Mouse (Mus musculus): ENCODE results near the gene Lmx1a.
A peak's percentile ranks its signal among the peaks of the same experiment; 100 is the strongest.

Gene Lmx1a

DNA sequence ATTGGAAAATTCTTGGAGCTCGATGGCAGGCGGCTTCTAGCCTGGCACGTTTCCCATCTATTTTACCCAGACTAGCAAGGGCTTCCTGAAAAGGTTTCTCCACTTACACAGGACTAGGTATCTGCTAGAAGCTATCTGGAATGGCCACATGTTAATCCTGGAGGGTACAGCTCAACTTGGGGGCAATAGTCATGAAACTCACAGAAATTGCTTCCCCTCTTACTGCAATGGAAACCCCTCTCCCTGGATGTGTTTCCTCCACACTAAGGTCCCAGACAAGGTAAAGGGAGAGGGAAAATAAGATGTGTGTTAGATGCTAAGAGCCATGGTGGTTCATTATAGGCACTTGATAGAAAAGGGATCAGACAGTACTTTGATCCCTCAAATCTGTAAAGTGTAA, 5.7 kb downstream of the Lmx1a start:
- DNase-seq: no peak

DNA sequence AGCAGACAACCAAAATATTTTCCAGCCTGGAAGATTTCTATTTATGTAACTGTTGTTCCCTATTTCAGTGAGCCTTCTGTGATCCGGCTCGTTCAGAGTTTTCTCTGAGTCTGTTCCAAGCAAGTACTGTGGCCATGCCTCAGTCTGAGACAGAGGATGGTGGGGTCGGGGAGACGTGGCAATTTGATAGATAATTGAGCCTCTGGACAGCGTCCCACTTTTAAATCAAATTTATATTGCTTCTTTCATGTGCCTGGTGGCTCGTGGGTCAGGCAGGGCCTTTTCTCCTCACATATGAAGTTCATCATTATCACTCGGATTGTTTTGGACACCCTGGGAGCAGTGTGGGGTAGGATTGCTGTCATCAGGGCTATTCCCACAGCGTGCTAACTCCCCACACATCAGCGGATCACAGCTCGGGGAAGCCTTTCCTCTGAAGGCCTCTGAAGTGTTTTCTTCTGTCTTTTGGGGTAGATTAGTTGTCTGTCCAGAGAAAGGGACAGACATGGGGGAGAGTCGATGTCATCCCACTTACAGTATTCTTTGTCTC, 6.9 kb downstream of the Lmx1a start:
- DNase-seq: no peak

DNA sequence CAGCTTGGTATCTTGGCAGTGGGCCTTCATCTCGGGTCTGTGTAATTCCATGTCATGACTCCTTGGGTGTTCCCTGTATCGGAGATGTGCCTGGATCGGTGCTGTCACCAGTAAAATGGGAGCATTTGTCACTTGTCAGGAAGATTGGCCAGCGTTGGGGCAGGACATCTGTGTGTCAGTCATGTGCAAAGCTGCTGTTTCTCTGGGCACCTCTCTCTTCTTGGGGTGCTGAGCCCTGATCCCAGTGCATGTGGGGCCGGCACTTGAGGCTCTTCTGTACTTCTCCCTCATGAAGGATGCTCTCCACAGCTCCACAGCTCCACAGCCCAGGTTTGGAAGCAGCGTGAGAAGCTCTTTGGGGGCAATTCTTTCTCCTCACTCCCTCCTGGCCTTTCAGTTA, 10.7 kb downstream of the Lmx1a start:
- no peak for DNase-seq

DNA sequence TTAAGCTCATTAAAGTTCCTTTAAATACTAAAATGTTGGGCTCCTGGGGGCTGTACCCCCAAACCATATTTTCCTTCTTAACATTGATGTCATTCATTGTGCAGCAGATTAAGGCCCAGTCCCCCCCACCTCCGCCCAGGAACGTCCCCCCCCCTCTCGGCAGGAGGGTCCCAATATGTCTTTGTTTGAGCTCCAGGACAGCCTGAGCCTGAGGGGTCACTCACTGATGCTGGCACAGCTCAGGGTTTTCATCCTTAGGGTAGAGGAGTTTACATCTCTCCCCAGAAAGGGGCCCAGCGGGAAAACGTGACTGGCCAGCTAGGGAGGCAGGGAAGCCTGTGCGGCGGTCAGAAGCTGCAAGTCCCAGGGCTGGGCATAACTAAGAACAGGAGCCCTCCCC, 11.2 kb downstream of the Lmx1a start:
- no peak for DNase-seq

DNA sequence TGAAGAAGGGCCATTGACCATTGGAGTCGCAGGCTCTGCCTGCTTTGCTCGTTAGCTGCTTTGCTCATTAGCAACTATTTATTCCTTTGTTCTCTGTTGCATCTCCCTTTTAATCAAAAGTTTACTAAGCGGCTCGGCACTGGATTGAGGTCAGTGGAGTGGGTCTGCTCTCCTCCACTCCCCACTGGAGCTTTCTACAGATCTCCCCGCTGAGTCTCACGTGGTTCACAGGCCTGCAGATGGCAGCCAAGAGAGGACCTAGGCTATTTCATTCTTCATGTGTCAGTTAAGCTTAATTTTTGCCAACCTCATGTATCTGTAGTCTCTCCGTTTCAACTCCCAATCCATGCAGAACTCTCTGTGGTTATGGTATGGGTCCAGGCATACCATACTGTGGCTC, 16.5 kb downstream of the Lmx1a start:
- no peak for DNase-seq

DNA sequence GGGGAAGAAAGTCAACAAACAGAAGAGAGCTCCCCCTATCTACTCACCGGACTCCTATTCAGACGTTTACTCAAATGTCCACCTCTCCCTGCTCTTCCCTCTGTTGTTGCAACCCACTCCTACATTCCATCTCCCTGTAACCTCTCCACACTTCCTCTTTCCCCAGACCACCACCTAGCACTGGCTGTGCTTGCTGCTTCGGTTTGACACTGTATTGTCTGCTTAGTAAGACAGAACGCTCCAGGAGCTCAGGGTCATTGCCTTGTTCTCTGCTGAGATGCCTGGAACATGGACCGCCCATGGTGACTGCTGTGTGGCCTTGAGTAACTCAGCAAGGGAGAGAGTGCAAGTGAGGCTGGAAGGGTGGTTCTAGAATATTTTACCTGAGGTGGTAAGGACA, 19.7 kb downstream of the Lmx1a start:
- DNase-seq: no peak

DNA sequence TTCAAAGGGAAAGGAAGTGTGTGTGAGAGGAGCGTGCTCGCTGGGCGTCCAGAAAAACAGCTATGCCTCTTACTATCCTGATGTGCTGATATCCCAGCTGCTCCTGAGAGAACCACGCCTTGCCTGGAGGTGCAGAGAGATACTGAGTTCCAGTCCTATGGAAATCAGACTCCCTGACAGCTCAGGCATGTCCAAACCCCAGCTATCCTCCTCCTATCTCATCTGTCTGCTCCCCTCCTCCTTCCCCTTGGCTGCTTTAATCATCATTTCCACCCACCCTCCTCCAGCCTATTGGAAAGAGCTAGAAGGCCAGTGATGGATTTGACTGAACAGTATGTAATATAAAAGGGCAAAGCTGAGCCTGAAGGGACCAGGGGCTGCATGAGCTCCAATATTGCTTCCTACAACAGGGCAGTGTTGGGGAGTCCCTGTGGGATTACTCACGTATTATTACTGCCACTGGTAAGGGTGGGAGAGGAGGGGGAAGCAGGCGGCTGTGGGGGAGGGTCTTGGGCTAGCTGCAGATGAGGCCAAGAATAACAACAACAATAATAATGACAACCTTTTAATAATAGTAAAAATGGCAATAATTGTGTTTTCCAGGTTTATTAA, 26.8 kb downstream of the Lmx1a start:
- DNase-seq: no peak

DNA sequence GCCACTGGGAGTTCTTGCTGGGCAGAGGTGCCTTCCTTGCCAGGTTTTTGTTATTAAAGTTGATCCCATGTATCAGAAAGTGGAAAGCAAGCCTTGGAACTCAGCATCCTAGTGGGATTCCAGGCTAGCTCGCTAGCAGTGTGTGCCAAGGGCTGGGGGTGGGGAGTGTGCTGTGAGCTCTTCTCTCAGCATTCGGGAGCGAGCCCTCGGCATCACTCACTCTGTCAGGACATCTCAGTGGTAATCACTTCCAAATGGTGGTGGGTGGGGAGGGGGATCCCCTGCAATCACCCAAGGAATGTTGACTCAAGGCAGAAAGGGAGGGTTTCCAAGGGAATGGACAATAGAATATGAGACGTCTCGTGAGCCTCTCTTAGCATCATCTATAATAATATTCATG, 45.4 kb downstream of the Lmx1a start:
- DNase-seq: no peak

DNA sequence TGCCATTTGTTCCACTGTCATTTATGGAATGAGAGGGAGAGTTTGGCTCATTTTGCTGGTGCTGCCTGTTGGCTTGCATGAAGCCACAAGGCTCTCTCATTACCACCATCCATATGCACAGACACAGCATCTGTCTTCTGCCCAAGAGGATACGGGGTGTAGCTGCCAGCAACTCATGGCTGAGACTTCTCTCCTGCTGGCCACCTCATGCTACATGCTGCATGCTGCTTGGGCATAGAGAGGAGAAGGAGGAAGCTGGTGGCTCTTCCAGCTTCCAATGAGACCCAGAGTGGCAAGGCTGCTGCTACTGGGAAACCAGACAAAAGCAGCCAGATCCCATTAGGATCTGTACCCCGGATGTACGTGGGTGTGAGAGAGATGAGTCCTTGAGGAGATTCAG, 47.8 kb downstream of the Lmx1a start:
- no peak for DNase-seq

DNA sequence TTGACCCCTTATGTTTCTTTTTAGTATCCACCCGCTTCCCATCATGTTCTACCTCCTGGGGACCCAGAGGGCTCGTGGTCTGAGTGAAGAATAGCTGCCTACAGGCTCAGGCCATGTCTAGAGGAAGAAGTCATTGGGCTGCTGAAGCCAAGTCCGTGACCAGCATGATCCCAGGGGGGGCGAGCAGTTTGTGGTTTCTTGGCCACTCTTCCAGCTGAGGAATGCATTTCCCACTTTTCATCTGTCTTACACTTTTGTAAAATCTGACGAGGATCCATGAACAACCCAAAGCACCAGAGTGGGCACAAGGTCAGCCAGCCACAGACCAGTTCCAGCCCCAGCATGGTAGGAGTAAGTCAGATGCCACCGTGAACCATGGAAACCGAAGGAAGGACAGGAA, 50.2 kb downstream of the Lmx1a start:
- DNase-seq: no peak

DNA sequence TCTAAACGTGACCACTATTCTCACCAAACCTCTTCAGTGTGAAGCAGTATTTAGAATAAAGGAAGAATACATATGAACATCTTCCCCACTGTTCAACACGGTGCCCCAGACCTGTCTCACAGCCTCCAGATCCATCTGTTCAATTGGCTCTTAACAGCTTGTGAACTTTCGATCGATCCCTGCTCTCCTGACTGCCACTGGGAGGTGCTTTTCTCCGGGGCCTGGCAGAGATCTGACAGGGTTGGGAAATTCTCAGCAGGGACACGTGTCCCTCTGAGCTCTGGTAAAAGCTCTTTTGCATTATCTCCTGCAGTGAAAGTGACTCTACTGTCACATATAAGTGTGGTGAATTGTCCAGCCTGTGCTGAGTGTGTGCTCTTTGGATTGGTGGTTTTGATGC, 57.6 kb downstream of the Lmx1a start:
- no peak for DNase-seq

DNA sequence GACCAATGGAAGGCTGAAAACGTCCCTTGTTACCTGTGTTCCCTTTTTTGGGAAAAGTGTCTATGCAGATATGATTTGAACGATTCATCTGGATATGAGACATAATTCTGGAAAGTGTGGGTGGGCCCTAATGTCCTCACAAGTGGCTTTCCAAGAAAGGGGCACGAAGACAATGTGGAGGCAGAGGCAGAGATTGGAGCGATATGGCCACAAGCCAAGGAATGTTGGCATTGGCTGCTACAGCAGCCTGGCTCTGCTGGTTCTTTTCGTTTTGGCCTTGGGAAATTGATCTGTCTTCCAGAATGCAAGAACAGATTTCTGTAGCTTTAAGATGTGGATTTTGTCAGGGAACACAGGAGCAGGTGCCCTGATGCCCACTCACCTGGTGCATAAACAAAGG, 63.6 kb downstream of the Lmx1a start:
- no peak for DNase-seq

DNA sequence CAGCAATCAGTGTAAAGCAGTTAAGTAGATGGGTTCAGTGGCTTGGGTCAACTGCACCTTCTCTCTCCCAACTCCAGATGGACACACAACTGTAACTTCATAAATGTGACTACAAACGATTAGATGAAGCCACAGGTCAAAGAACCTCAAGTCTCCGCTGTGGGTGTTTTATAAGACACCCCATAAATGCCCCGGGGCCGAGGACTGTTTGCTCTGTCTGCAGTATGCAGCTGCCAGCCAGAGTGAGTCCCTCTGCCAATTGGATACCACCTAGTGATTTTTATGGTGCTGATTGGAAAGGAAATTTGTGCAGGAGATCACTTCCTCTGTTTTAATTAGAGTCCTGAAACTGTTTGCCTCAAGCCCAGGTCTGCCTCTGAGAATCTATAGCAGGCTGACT, 65.0 kb downstream of the Lmx1a start:
- DNase-seq: no peak

DNA sequence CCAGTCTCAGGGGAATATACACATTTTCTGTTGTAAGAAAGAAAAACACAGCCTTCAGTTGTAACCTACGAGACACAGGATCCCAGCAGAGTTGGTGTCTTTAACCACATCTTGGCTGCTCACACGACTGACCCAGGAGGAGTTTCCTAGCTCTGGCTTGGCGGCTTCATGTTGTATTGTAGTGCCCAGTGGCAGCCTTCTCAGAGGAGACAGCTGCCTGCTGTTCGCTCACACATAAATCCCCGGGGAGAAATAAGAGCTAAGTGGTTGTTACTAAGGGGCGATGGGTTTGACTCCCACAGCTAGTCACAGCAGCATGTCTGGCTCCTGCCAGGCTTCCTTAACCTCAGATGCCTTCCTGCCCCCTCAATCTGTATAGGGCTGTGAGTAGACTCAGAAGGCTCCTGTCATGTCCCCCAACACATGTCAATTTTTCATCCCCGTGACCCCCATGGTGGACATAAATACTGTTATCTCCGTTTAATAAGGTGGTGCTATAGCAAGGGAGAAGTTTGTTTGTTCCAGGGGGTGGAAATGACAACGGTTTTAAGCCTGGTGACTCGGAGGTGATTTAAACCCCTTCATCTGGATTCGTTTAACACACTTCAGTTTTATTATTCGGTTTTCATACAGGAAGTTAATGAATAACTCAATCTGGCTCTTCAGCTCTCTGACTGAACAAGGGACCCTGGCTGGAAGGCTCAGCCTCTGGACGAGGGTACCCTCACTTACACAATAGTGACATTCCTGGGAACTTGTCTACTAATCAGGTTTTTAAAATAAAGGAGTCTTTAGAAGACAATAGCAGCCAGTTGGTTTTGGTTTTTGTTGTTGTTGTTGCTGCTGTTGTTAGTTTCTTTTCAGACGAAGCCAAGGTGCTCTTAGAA, 65.8 kb downstream of the Lmx1a start:
- no peak for DNase-seq

DNA sequence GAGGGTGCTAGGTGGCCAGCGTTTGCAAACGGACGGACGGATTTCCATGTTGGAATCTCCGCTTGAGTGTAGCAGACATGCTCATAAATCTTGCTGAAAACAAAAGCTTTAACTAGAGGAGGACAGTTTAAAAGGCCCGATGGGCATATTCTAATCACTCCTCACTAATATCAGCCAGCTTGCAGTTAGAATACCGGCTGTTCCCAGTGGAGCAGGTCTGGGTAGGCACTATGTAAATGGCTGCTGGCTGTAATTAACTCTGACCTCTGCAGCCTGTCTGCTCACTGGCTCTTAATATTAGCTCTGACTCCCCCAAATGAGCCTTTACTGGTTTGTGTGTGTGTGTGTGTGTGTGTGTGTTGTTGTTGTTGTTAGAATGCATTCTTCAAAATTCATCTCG, 69.2 kb downstream of the Lmx1a start:
- DNase-seq: no peak

DNA sequence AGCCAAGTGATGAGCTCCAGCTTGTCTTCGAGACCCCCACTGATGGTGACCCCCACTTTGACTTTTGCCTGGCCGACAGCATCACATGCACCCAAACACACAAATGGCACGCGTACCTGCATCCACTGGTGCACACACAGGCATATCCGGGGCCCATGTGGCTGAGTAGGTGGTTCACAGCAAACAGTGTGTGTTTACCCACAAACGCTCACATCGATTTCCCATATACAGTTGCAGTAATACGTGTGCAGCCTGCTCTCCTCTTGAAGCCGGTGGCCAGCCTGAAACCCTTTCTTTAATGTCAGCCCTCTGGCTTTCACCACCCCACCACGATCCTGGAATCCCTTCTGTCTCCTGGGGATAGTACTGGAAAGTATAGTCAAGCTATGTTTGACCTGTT, 71.3 kb downstream of the Lmx1a start:
- DNase-seq: no peak

DNA sequence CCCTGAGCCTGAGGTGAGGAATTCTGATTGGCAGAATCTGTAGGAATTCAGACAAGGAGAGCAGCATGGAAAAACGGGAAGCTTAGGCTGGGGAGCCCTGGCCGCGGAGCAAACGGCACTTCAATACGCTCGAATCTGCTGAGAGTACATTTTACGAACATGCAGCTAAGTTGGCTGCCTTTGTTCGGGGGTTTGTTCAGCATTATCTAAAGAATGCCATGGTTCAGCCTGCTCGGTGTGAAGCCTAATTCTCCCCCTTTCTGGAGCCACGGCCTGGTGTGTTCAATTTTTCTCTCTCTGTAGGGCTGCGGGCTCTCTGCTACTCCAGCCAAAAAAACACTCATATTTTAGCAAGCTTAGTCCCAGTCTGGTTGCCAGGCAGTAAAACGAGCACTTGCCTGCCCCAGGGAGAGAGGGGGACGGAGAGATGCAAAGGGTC, 72.8 kb downstream of the Lmx1a start:
- DNase-seq: no peak

DNA sequence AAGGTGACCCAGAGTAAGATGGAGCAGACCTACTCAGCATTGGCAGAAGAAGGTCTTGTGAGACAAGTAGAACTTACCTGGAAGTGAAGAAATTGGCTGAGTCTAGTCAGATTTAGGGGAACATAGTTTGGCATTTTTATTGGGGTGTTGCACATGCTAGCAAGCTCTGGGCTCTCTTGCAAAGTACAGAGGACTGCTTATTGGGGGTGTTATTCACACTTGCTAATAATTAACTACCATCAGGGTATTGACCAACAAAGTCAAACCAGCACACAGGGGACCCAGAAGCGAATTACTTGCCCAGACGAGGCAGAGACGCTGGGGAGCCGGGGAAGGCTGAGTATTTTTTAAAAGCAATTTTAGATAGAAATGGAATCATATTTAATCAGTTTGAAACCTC, 77.6 kb downstream of the Lmx1a start:
- no peak for DNase-seq

DNA sequence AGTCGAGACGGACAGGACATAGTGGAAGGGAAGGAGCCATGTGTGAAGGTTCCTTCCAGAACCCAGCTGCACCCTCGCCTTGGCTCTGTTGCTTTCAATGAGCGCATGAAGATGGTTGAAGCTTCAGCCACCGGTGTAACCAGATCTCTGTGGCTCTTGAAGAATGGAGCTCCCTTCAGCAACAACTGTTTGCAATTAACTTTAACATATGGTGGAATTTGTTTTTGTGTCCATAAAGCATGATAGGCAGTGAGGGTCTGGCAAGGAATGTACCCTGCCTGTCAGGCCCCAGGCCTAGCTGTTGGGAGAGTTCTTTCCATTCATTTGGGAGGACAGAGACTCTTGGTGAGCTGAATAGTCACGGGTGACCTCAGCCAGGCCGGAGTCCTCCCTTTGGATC, 81.4 kb downstream of the Lmx1a start:
- no peak for DNase-seq

DNA sequence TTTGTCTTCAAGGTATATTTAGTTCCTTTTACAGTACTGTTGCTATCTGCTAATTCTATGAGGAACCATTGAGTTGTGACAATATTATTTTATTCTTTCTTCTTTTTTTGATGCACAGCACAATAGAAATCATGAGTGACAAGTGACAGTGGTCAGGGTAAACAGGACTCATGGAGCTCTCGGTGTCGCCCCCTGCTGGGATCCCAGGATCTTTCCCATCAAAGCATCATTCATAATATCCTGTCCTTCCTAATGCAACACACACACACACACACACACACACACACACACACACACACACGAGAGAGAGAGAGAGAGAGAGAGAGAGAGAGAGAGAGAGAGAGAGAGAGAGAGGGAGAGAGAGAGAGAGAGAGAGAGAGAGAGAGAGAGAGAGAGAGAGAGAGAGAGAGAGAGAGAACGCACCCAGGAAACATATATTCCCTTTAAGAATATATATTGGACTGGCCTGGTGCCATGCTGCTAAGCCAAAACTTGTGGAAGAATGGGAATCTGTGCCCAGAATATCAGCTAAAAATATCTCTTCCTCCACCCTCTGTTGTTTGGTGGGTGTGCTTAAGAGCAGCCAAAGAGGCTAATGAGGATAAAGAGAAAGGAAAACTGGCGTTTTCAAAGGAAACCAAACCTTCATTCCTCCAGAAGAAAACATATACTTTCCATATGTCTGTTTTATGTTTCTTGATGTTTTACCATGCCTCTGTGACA, 90.9 kb downstream of the Lmx1a start:
- no peak for DNase-seq

DNA sequence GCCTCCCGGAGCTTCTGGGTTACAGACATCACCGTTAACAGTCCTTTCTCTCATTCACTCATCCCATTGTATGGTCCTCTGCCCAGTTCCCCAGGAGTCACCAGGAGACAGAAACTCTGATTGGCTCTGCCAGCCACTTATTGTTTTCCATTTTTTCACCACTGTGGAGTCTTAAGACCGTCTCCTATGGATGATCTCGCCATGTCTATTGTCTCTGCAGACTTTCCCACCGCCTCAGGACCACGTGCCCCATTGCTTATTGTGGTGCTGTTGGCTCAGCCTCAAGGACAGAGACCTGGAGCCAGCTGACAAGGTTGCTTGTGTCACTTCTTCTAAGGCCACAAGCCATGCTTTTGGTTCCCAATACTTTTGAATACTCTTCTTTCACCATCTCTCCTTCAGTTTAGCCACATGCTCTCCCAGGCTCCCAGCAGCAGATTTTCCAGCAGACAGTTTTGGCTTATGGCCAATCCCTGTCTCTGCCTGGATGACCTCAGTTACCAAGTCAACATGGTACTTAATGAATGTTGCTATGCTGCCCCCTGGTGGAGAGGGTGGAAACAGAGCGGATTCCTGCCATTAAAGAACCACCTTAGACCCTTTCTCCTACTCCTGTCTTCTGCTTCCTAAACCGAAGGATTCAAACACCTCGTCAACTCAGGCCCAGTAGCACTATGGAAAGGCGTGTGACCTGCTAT, 92.9 kb downstream of the Lmx1a start:
- peak; percentile 75 to 76 for DNase-seq

DNA sequence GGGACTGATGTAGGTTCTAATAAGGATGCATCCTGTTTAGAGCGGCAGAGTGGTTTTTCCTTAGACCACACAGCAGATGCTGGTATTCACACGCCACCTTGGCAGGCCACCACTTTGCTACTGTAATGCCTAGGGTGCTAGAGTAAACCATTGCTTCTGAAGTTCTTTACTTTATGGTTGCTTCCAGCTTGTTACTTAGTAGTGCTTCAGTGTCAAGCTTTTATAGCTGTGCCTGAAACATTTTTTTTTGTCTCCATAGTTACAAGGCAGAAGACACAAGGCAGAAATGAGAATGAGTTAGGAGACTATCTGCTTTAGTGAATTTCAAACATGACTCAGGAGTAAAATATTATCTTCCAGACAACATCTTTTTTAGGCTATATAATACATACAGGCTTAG, 95.0 kb downstream of the Lmx1a start:
- no peak for DNase-seq

Data from kidney, adult 8-10 months (tissue).